Mouse (Mus musculus): Measurements from ENCODE around the gene Med11. TPM values are rescaled to one million over a fixed set of nuclear protein-coding genes. Genes with fewer than 3 reads are reported as not detected.
"Not testable (repeated sequence)": the region's sequence is repeated elsewhere in the genome, so short reads cannot be mapped to it uniquely, and the experiment has no call there.

The Med11 gene
- 10 to 100 TPM; 10.8 to 14.1 (median 13.5) TPM for total RNA-seq (2022)

- DNase-seq (ENCODE audit: low spot score in 2 of 2): peak; percentile 93
These were observed at the start of gene Med11 for GRCm38 (mm10) chr11:70451797-70452498. Gene Med11, plus strand, starts transcription at chr11:70451919.

DNA sequence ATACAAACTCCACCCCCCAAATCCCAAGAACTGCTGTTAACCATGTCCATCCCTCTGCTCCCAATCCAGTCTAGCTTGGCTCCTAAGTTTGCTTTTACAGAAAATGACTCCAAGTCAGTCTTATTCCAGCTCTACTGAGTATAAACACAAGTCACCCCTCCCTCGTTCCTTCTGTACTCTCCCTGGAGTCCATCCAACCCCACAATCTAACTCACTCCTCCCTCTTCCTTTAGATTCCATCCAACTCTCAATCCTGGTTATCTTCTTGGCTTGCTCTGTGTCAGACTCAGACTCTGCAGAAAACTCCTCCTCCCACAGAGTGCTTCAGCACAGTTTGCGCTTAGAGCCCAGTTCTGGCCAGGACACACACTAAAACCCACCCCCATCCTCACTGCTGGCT lies 48.1 kb upstream of the Med11 start:
- peak in 1 of 2 experiments; percentile 15 for DNase-seq (ENCODE audit: low spot score in 2 of 2)

DNA sequence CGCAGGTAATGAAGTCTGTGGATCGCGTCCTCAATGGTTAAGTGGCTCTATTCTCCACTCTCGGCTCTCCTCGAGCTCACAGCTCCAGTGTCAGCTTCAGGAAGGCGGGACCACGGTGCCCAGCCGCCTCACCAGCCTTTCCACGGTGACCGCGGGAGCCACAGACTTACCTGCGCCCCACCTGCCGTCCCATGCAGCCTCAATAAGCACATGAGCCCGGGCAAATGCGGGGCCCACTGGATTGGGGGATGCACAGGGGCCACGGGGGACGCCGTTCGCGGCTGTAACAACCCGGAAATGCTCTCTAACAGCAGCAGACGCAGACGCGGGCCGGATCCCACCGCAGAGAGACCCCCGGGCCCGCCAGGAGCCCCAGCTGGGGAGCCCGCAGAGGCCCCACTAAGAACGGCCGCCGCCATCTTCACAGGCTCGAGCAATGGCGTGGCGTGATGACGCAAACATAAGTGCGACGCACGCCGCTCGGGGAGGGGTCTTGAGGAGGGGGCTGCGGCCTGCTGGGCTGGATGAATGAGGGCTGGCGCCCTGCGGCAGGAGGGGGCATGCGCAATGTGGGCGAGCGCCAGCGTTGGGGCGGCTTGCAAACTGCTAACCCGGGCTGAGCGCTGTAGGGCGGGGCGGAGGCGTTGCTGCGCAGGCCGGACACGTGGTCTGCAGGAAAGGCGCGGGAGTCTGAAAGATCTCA lies 42.0 kb upstream of the Med11 start, which contains the start of gene Pelp1:
TSS of gene Pelp1 (minus strand) at position 438 of the 703 bp plus-strand sequence.
- peak; percentile 84 to 90 for DNase-seq (ENCODE audit: low spot score in 2 of 2)

- no peak for DNase-seq (ENCODE audit: low spot score in 2 of 2)
These were observed 41.4 kb upstream of the Med11 start for GRCm38 (mm10) chr11:70410297-70410643.

- DNase-seq (ENCODE audit: low spot score in 2 of 2): no peak
These were observed 39.1 kb upstream of the Med11 start for GRCm38 (mm10) chr11:70412591-70412990.

GRCm38 (mm10) chr11:70413961-70414360 lies 37.8 kb upstream of the Med11 start:
- peak in 1 of 2 experiments; percentile 42 for DNase-seq (ENCODE audit: low spot score in 2 of 2)

- DNase-seq (ENCODE audit: low spot score in 2 of 2): no peak
These were observed 33.5 kb upstream of the Med11 start for GRCm38 (mm10) chr11:70418199-70418598.

- DNase-seq (ENCODE audit: low spot score in 2 of 2): no peak
These were observed 32.2 kb upstream of the Med11 start for GRCm38 (mm10) chr11:70419486-70419885.

DNA sequence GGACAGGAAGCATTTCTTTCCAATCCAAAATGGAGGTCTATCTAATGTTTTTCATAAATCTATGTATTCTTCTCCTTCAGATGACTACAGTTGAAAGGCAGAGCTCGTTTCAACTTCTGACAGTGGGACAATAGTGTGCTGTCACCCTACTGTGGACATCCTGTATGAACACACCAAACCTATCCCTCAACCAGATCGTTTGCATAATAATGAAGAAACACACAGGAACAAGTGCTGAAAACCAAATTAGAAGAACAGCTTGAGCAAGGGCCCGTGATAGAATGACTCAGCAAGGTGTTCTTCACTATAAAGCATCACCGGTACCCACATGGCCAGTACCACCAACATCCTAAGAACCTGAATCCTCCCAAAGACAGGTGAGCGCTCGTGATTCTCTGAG lies 25.1 kb upstream of the Med11 start:
- not testable (repeated sequence) for DNase-seq (ENCODE audit: low spot score in 2 of 2)

DNA sequence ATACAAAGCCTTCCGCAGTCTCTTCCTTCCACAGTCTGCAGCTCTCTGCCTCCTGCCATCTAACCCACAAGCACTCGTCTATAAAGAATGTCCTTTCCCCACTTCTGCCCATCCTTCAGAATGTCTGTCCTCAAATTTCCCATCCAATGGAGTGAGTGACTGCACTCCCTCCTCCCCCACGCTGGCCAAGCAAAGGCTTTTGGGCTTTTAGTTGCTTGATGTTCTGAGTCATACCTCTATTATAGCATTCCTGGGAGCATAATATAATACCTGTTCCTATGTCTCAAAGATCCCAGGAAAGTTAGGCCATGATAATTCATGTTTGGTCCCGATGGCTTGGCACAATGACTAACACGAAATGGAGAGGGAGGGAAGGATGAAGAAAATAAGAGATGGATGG lies 20.1 kb upstream of the Med11 start:
- DNase-seq (ENCODE audit: low spot score in 2 of 2): no peak

GRCm38 (mm10) chr11:70432048-70432894 lies 19.4 kb upstream of the Med11 start, which contains the start of gene Arrb2:
Gene Arrb2, plus strand, starts transcription at chr11:70432635.
- DNase-seq (ENCODE audit: low spot score in 2 of 2): peak; percentile 95 to 98

GRCm38 (mm10) chr11:70432895-70433568 lies 18.7 kb upstream of the Med11 start:
- no peak for DNase-seq (ENCODE audit: low spot score in 2 of 2)

DNA sequence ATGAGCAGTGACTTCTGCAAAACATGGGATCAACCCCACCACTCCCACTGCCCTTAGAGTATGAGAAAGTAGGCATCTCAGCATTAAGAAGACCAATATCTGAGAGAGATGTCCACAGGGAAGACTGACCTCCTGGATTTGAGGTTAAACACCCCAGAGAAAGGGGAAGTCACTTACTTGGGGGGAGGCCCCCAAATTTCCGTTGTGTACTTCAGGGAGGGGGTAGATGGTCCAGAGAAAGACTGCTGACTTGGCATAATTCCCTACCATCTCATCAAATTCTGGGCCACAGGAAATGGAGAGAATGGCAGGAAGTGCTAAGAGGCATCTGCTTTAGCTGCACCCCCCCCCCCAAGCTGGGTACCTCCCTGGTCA lies 18.2 kb upstream of the Med11 start:
- no peak for DNase-seq (ENCODE audit: low spot score in 2 of 2)

GRCm38 (mm10) chr11:70433951-70434350 lies 17.8 kb upstream of the Med11 start:
- no peak for DNase-seq (ENCODE audit: low spot score in 2 of 2)

- no peak for DNase-seq (ENCODE audit: low spot score in 2 of 2)
These were observed 16.2 kb upstream of the Med11 start for GRCm38 (mm10) chr11:70435476-70435875.

GRCm38 (mm10) chr11:70437426-70437825 lies 14.3 kb upstream of the Med11 start:
- no peak for DNase-seq (ENCODE audit: low spot score in 2 of 2)

- no peak for DNase-seq (ENCODE audit: low spot score in 2 of 2)
These were observed 12.9 kb upstream of the Med11 start for GRCm38 (mm10) chr11:70438728-70439374.

- no peak for DNase-seq (ENCODE audit: low spot score in 2 of 2)
These were observed 11.1 kb upstream of the Med11 start for GRCm38 (mm10) chr11:70440637-70441036.

- no peak for DNase-seq (ENCODE audit: low spot score in 2 of 2)
These were observed 9.8 kb upstream of the Med11 start for GRCm38 (mm10) chr11:70441882-70442281.

GRCm38 (mm10) chr11:70443964-70444363 lies 7.8 kb upstream of the Med11 start:
- no peak for DNase-seq (ENCODE audit: low spot score in 2 of 2)

GRCm38 (mm10) chr11:70444667-70445066 lies 7.1 kb upstream of the Med11 start:
- DNase-seq (ENCODE audit: low spot score in 2 of 2): no peak
